Mouse (Mus musculus): ENCODE results near the gene Mrpl49. TPM values are rescaled to one million over a fixed set of nuclear protein-coding genes. Genes with fewer than 3 reads are reported as not detected.
"Not testable (repeated sequence)": the region's sequence is repeated elsewhere in the genome, so short reads cannot be mapped to it uniquely, and the experiment has no call there.

Mrpl49 gene
- polyA plus RNA-seq, 1 experiment from 2014 or later = 81.7 TPM

GRCm38 (mm10) chr19:6047154-6047898 is 10.3 kb downstream of the Mrpl49 start:
- DNase-seq (ENCODE audit: low spot score) (no peak), ATAC-seq (ENCODE audit: low FRiP score) (peak; percentile 31)
- 2% methylated on average over 44 of the region's 44 CpGs for WGBS
- Histone ChIP-seq H3K4me2 (replicated peaks; ENCODE audit: low read depth, low read length) (peak overlapping the region; percentile 96), H3K36me3 (ENCODE audit: control insufficient read depth, insufficient read depth, low read length) (peaks cover 28% of the 10 kb centered on the region), H3K4me3 (ENCODE audit: low read depth, low read length) (peak overlapping the region; percentile 93), H3K27me3 (ENCODE audit: control insufficient read depth, insufficient read depth, low read length) (no peaks in the 10 kb centered on the region), H3K9ac (ENCODE audit: low read depth, low read length) (peak overlapping the region; percentile 91), H3K9me3 (ENCODE audit: control insufficient read depth, low read length) (no peaks in the 10 kb centered on the region), H3K4me1 (replicated peaks; ENCODE audit: control insufficient read depth, insufficient read depth, low read length) (peaks cover 8% of the 10 kb centered on the region), H3K27ac (ENCODE audit: low read depth, low read length) (peak overlapping the region; percentile 97)

- peaks cover 8% of the 10 kb centered on the region for H3K4me1 ChIP-seq (replicated peaks; ENCODE audit: control insufficient read depth, insufficient read depth, low read length)
- under 1% methylated on average over 64 of the region's 65 CpGs for WGBS
- peak; percentile 92 for ATAC-seq (ENCODE audit: low FRiP score)
Observed at GRCm38 (mm10) chr19:6046294-6047153, 11.1 kb downstream of the Mrpl49 start, which contains the start of gene Syvn1. Syvn1 (plus strand) TSS chr19:6046576.

GRCm38 (mm10) chr19:6045366-6046293 is 12.0 kb downstream of the Mrpl49 start:
- peak overlapping the region; percentile 96 for H3K4me2 ChIP-seq (replicated peaks; ENCODE audit: low read depth, low read length)
- peak overlapping the region; percentile 91 for H3K9ac ChIP-seq (ENCODE audit: low read depth, low read length)
- H3K4me1 ChIP-seq (replicated peaks; ENCODE audit: control insufficient read depth, insufficient read depth, low read length) = peaks cover 8% of the 10 kb centered on the region
- no peaks in the 10 kb centered on the region for H3K9me3 ChIP-seq (ENCODE audit: control insufficient read depth, low read length)
- WGBS = 24% methylated on average over 20 of the region's 20 CpGs
- peak overlapping the region; percentile 93 for H3K4me3 ChIP-seq (ENCODE audit: low read depth, low read length)
- ATAC-seq (ENCODE audit: low FRiP score) = peak; percentile 46
- peaks cover 13% of the 10 kb centered on the region; the same call in 1 of the 2 replicates for H3K36me3 ChIP-seq (ENCODE audit: control insufficient read depth, insufficient read depth, low read length)
- peak overlapping the region; percentile 97 for H3K27ac ChIP-seq (ENCODE audit: low read depth, low read length)
- H3K27me3 ChIP-seq (ENCODE audit: control insufficient read depth, insufficient read depth, low read length) = no peaks in the 10 kb centered on the region
- no peak for DNase-seq (ENCODE audit: low spot score)

More at GRCm38 (mm10) chr19:6046294-6047153, 11.1 kb downstream of the Mrpl49 start, which contains the start of gene Syvn1:
- DNase-seq (ENCODE audit: low spot score) = peak; percentile 94
- peak within 1 kb of the TSS; percentile 96 for H3K4me2 ChIP-seq (replicated peaks; ENCODE audit: low read depth, low read length)
- H3K9me3 ChIP-seq (ENCODE audit: control insufficient read depth, low read length) = no peaks in the 10 kb centered on the region
- peak within 1 kb of the TSS; percentile 97 for H3K27ac ChIP-seq (ENCODE audit: low read depth, low read length)
- H3K36me3 ChIP-seq (ENCODE audit: control insufficient read depth, insufficient read depth, low read length) = peaks cover 22% of the 10 kb centered on the region
- H3K4me3 ChIP-seq (ENCODE audit: low read depth, low read length) = peak within 1 kb of the TSS; percentile 93
- H3K9ac ChIP-seq (ENCODE audit: low read depth, low read length) = peak within 1 kb of the TSS; percentile 91
- H3K27me3 ChIP-seq (ENCODE audit: control insufficient read depth, insufficient read depth, low read length) = no peaks in the 10 kb centered on the region

GRCm38 (mm10) chr19:6044102-6044501 is 13.5 kb downstream of the Mrpl49 start:
- H3K4me3 ChIP-seq (ENCODE audit: low read depth, low read length); H3K4me1 ChIP-seq (replicated peaks; ENCODE audit: control insufficient read depth, insufficient read depth, low read length); H3K27me3 ChIP-seq (ENCODE audit: control insufficient read depth, insufficient read depth, low read length); ATAC-seq (ENCODE audit: low FRiP score); H3K4me2 ChIP-seq (replicated peaks; ENCODE audit: low read depth, low read length); H3K9ac ChIP-seq (ENCODE audit: low read depth, low read length); H3K27ac ChIP-seq (ENCODE audit: low read depth, low read length); H3K9me3 ChIP-seq (ENCODE audit: control insufficient read depth, low read length); H3K36me3 ChIP-seq (ENCODE audit: control insufficient read depth, insufficient read depth, low read length); DNase-seq (ENCODE audit: low spot score): not testable (repeated sequence)
- WGBS = 70% methylated on average over 4 of the region's 4 CpGs

GRCm38 (mm10) chr19:6042293-6042692 is 15.3 kb downstream of the Mrpl49 start:
- WGBS = 86% methylated on average over 9 of the region's 9 CpGs
- ATAC-seq (ENCODE audit: low FRiP score) (no peak), DNase-seq (ENCODE audit: low spot score) (no peak)
- no peaks in the 10 kb centered on the region for H3K9me3 ChIP-seq (ENCODE audit: control insufficient read depth, low read length)
- no peak overlapping the region for H3K4me3 ChIP-seq (ENCODE audit: low read depth, low read length)
- no peaks in the 10 kb centered on the region for H3K27me3 ChIP-seq (ENCODE audit: control insufficient read depth, insufficient read depth, low read length)
- no peak overlapping the region for H3K4me2 ChIP-seq (replicated peaks; ENCODE audit: low read depth, low read length)
- no peaks in the 10 kb centered on the region; the same call in none of the 2 replicates for H3K4me1 ChIP-seq (replicated peaks; ENCODE audit: control insufficient read depth, insufficient read depth, low read length)
- H3K36me3 ChIP-seq (ENCODE audit: control insufficient read depth, insufficient read depth, low read length) = no peaks in the 10 kb centered on the region
- H3K9ac ChIP-seq (ENCODE audit: low read depth, low read length) = no peak overlapping the region
- H3K27ac ChIP-seq (ENCODE audit: low read depth, low read length) = no peak overlapping the region

GRCm38 (mm10) chr19:6040002-6040401 is 17.6 kb downstream of the Mrpl49 start:
- H3K27me3 ChIP-seq (ENCODE audit: control insufficient read depth, insufficient read depth, low read length) = no peaks in the 10 kb centered on the region
- no peak overlapping the region for H3K4me3 ChIP-seq (ENCODE audit: low read depth, low read length)
- DNase-seq (ENCODE audit: low spot score) = no peak
- no peak overlapping the region for H3K4me2 ChIP-seq (replicated peaks; ENCODE audit: low read depth, low read length)
- no peak overlapping the region for H3K9ac ChIP-seq (ENCODE audit: low read depth, low read length)
- H3K36me3 ChIP-seq (ENCODE audit: control insufficient read depth, insufficient read depth, low read length) = no peaks in the 10 kb centered on the region
- no peak for ATAC-seq (ENCODE audit: low FRiP score)
- no peaks in the 10 kb centered on the region; the same call in 1 of the 2 replicates for H3K4me1 ChIP-seq (replicated peaks; ENCODE audit: control insufficient read depth, insufficient read depth, low read length)
- H3K27ac ChIP-seq (ENCODE audit: low read depth, low read length) = no peak overlapping the region
- no peaks in the 10 kb centered on the region for H3K9me3 ChIP-seq (ENCODE audit: control insufficient read depth, low read length)

GRCm38 (mm10) chr19:6038326-6038725 is 19.3 kb downstream of the Mrpl49 start:
- Histone ChIP-seq H3K9ac (ENCODE audit: low read depth, low read length) (no peak overlapping the region), H3K27ac (ENCODE audit: low read depth, low read length) (no peak overlapping the region), H3K4me1 (replicated peaks; ENCODE audit: control insufficient read depth, insufficient read depth, low read length) (no peaks in the 10 kb centered on the region), H3K4me3 (ENCODE audit: low read depth, low read length) (no peak overlapping the region), H3K4me2 (replicated peaks; ENCODE audit: low read depth, low read length) (no peak overlapping the region), H3K9me3 (ENCODE audit: control insufficient read depth, low read length) (no peaks in the 10 kb centered on the region), H3K36me3 (ENCODE audit: control insufficient read depth, insufficient read depth, low read length) (no peaks in the 10 kb centered on the region), H3K27me3 (ENCODE audit: control insufficient read depth, insufficient read depth, low read length) (no peaks in the 10 kb centered on the region)
- no peak for DNase-seq (ENCODE audit: low spot score)
- ATAC-seq (ENCODE audit: low FRiP score) = no peak
- 88% methylated on average over 7 of the region's 7 CpGs for WGBS

- H3K36me3 ChIP-seq (ENCODE audit: control insufficient read depth, insufficient read depth, low read length) = no peaks in the 10 kb centered on the region
- DNase-seq (ENCODE audit: low spot score) (no peak), ATAC-seq (ENCODE audit: low FRiP score) (no peak)
- no peak overlapping the region for H3K9ac ChIP-seq (ENCODE audit: low read depth, low read length)
- no peak overlapping the region for H3K4me3 ChIP-seq (ENCODE audit: low read depth, low read length)
- no peaks in the 10 kb centered on the region for H3K27me3 ChIP-seq (ENCODE audit: control insufficient read depth, insufficient read depth, low read length)
- no peaks in the 10 kb centered on the region for H3K9me3 ChIP-seq (ENCODE audit: control insufficient read depth, low read length)
- no peak overlapping the region for H3K4me2 ChIP-seq (replicated peaks; ENCODE audit: low read depth, low read length)
- no peaks in the 10 kb centered on the region for H3K4me1 ChIP-seq (replicated peaks; ENCODE audit: control insufficient read depth, insufficient read depth, low read length)
- H3K27ac ChIP-seq (ENCODE audit: low read depth, low read length) = no peak overlapping the region
Observed at GRCm38 (mm10) chr19:6037695-6038094, 19.9 kb downstream of the Mrpl49 start.

Data from hindbrain, embryonic 11.5 days (tissue).